Comparison of ENCODE assay signal across 15 mouse cellular contexts in the genomic region with DNA sequence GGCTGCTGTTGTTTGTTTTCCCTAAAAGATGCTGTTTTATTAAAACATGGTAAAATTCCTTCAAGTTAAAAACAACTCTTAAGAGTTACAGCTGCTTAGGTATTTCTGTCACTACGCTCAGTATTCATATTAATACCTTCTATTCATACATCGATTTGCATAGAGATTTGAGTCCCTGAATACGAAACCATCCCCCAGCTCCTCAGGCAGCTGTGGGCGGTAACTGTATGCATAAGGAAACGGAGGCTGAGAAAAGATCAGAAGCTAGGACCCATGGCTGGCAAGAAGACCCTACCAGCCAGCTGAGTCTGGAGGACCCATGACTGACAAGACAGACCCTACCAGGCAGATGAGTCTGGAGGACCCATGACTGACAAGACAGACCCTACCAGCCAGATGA.
"Had no signal": no experiment of that assay in that cellular context is flagged by ENCODE, and none has a peak within 500 bp of the region (broad histone marks: within the 10 kb centered on the region; RNA-seq: fewer than 3 reads in every experiment).

No protein-coding gene starts in this region.

- DNase-seq: retina, postnatal 1 day; right cerebral cortex, adult 18-20 months; right cerebral cortex, postnatal 14 days; right cerebral cortex, postnatal 25 days; right cerebral cortex, postnatal 4 days; spleen, adult 18-20 months; thymus, adult 18-20 months; thymus, adult 2 months; thymus, postnatal 14 days; thymus, postnatal 25 days; thymus, postnatal 36 days; thymus, postnatal 4 days had no signal

- H3K4me2 ChIP-seq: neural tube, embryonic 15.5 days; stomach, embryonic 15.5 days had no signal

- H3K4me3 ChIP-seq: neural tube, embryonic 15.5 days; stomach, embryonic 15.5 days had no signal

- H3K9me3 ChIP-seq: neural tube, embryonic 15.5 days; stomach, embryonic 15.5 days had no signal

- H3K27me3 ChIP-seq: neural tube, embryonic 15.5 days; stomach, embryonic 15.5 days had no signal

- H3K9ac ChIP-seq: neural tube, embryonic 15.5 days; stomach, embryonic 15.5 days had no signal

- H3K27ac ChIP-seq: neural tube, embryonic 15.5 days; stomach, embryonic 15.5 days; stomach, postnatal 0 days had no signal

- H3K36me3 ChIP-seq: neural tube, embryonic 15.5 days; stomach, embryonic 15.5 days had no signal
